Mouse (Mus musculus): ENCODE results near the gene Phc3. TPM values are rescaled to one million over a fixed set of nuclear protein-coding genes. Genes with fewer than 3 reads are reported as not detected.
A peak's percentile ranks its signal among the peaks of the same experiment; 100 is the strongest.

Gene Phc3
- total RNA-seq, 2 experiments from 2014 or later = 43.2 to 45.7 TPM

GRCm38 (mm10) chr3:30995283-30995898 lies 26.2 kb upstream of the Phc3 start, which contains the start of gene Prkci:
Gene Prkci, plus strand, starts transcription at chr3:30995747.
- no peak for TF ChIP-seq CTCF (conservative IDR thresholded peaks at IDR 0.05)
- peak within 1 kb of the TSS; percentile 95 for H3K27ac ChIP-seq
- peak; percentile 92 for DNase-seq (ENCODE audit: low spot score in 2 of 2)
- peak within 1 kb of the TSS; percentile 84 for H3K4me3 ChIP-seq

- H3K27ac ChIP-seq = peak overlapping the region; percentile 95
These were observed 25.6 kb upstream of the Phc3 start for GRCm38 (mm10) chr3:30994859-30995258.

GRCm38 (mm10) chr3:30993066-30993573 lies 23.9 kb upstream of the Phc3 start:
- no peak for DNase-seq (ENCODE audit: low spot score in 2 of 2)
- Histone ChIP-seq H3K4me3 (no peak overlapping the region), H3K27ac (no peak overlapping the region)
- TF ChIP-seq CTCF (conservative IDR thresholded peaks at IDR 0.05) = no peak

More at GRCm38 (mm10) chr3:30994859-30995258, 25.6 kb upstream of the Phc3 start:
- H3K4me3 ChIP-seq = peak overlapping the region; percentile 84
- TF ChIP-seq CTCF (conservative IDR thresholded peaks at IDR 0.05) = no peak
- no peak for DNase-seq (ENCODE audit: low spot score in 2 of 2)

- H3K27ac ChIP-seq = no peak overlapping the region
- no peak for TF ChIP-seq CTCF (conservative IDR thresholded peaks at IDR 0.05)
- no peak for DNase-seq (ENCODE audit: low spot score in 2 of 2)
These were observed 22.9 kb upstream of the Phc3 start for GRCm38 (mm10) chr3:30992161-30992560.

GRCm38 (mm10) chr3:30987396-30988318 lies 18.4 kb upstream of the Phc3 start:
- Histone ChIP-seq H3K27ac (no peak overlapping the region), H3K4me3 (no peak overlapping the region)
- DNase-seq (ENCODE audit: low spot score in 2 of 2) = no peak
- TF ChIP-seq CTCF (conservative IDR thresholded peaks at IDR 0.05) = no peak

More at GRCm38 (mm10) chr3:30992161-30992560, 22.9 kb upstream of the Phc3 start:
- no peak overlapping the region for H3K4me3 ChIP-seq

- no peak for DNase-seq (ENCODE audit: low spot score in 2 of 2)
- no peak for TF ChIP-seq CTCF (conservative IDR thresholded peaks at IDR 0.05)
- H3K27ac ChIP-seq = no peak overlapping the region
- H3K4me3 ChIP-seq = no peak overlapping the region
These were observed 13.8 kb upstream of the Phc3 start for GRCm38 (mm10) chr3:30982924-30983536.

GRCm38 (mm10) chr3:30981616-30982380 lies 12.6 kb upstream of the Phc3 start:
- TF ChIP-seq CTCF (conservative IDR thresholded peaks at IDR 0.05) = no peak
- Histone ChIP-seq H3K4me3 (no peak overlapping the region), H3K27ac (no peak overlapping the region)
- DNase-seq (ENCODE audit: low spot score in 2 of 2) = no peak

- DNase-seq (ENCODE audit: low spot score in 2 of 2) = no peak
- H3K27ac ChIP-seq = no peak overlapping the region
- no peak for TF ChIP-seq CTCF (conservative IDR thresholded peaks at IDR 0.05)
- no peak overlapping the region for H3K4me3 ChIP-seq
These were observed 7.9 kb upstream of the Phc3 start for GRCm38 (mm10) chr3:30976991-30977603.

- TF ChIP-seq CTCF (conservative IDR thresholded peaks at IDR 0.05) = peak; percentile 84
- H3K4me3 ChIP-seq = no peak overlapping the region
- peak; percentile 11 to 64 for DNase-seq (ENCODE audit: low spot score in 2 of 2)
- H3K27ac ChIP-seq = no peak overlapping the region
These were observed 6.0 kb upstream of the Phc3 start for GRCm38 (mm10) chr3:30975102-30975754.

- Histone ChIP-seq H3K27ac (peak overlapping the region; percentile 98), H3K4me3 (peak overlapping the region; percentile 99)
- TF ChIP-seq CTCF (conservative IDR thresholded peaks at IDR 0.05) = no peak
- DNase-seq (ENCODE audit: low spot score in 2 of 2) = peak; percentile 21 to 41
These were observed 603 bp downstream of the Phc3 start for GRCm38 (mm10) chr3:30968531-30969092.

GRCm38 (mm10) chr3:30965644-30966043 lies 3.6 kb downstream of the Phc3 start:
- Histone ChIP-seq H3K4me3 (no peak overlapping the region), H3K27ac (no peak overlapping the region)
- DNase-seq (ENCODE audit: low spot score in 2 of 2) = no peak
- no peak for TF ChIP-seq CTCF (conservative IDR thresholded peaks at IDR 0.05)
